Mouse (Mus musculus): ENCODE measurements around the gene E130208F15Rik. TPM values are rescaled to one million over a fixed set of nuclear protein-coding genes. Genes with fewer than 3 reads are reported as not detected.

Gene E130208F15Rik
- not detected for polyA plus RNA-seq (2017; shearing (Covaris generic))

GRCm38 (mm10) chr7:30321539-30322284 is at the start of gene E130208F15Rik:
TSS of gene E130208F15Rik (plus strand) at chr7:30321740.

DNA sequence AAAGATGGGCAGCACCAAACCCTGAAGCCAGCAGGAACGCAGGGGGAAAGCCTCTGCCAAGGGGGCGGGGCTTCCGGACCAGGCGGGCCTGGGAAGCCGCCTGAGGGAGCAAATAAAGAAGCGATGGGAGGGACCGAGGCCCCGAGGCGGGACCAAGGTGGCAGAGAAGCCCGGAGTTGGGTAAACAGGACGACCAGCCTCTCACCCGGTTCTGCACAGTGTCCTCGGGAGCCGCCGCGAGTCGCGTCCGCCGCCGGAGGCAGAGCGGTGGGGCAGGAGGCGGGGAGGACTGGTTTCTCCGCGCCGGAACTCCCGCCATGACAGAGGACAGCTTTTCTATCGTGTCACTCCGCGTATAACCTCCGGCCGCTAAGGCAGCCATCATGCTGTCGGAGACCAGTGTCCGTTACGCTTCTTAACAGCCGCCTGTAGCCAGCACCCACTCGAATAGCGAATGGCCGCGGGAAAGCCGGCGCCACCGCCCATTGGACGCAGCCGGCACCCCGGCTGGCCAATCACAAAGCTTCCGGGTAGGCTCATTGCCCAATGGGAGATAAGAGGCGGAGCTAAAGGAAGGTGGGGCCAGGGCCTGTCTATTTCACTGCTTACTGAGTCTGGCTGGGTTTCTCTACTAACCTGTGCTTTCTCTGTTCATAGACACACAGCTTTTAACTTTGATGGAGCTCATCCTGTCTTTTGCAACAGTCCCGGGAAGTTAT is 41.4 kb upstream of the E130208F15Rik start, which contains the start of the genes Thap8 and Wdr62:
TSS of gene Thap8 (plus strand) at position 144 of the 719 bp plus-strand sequence.
TSS of gene Wdr62 (minus strand) at position 469 of the 719 bp plus-strand sequence.

GRCm38 (mm10) chr7:30291215-30292131 is 30.1 kb upstream of the E130208F15Rik start, which contains the start of gene Clip3:
TSS of gene Clip3 (plus strand) at chr7:30291728.

GRCm38 (mm10) chr7:30308076-30309005 is 13.2 kb upstream of the E130208F15Rik start, which contains the start of gene Alkbh6:
TSS of gene Alkbh6 (plus strand) at chr7:30308717.

DNA sequence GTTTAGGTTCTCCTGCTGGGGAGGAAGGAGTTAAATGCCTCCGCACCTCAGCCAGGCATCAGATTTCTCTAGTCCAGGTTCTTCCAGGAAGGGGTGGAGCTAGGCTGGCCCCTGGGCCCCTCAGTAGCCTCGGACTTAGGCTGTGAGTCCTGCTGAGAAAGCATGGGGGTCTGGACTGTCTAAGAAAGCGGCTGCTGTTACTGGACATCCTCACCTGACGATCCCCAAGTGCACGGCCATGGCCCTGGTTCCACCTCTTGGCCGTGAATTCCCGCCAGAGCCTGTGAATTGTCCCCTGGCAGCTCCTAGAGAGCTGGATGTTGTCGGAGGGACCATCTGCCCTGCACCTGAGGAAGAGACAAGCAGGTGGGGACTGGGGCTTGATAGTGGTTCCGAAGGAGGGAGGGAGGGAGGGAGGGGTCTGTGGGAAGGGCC is 6.8 kb upstream of the E130208F15Rik start, which contains the start of gene Syne4:
TSS of gene Syne4 (plus strand) at position 87 of the 435 bp plus-strand sequence.

GRCm38 (mm10) chr7:30323795-30324194 is 2.3 kb downstream of the E130208F15Rik start, which contains the start of gene Sdhaf1:
TSS of gene Sdhaf1 (minus strand) at chr7:30323895.

GRCm38 (mm10) chr7:30362652-30363343 is 41.3 kb downstream of the E130208F15Rik start, which contains the start of gene Lrfn3:
TSS of gene Lrfn3 (minus strand) at chr7:30362772.

Other genes with a start within 250 kb of the E130208F15Rik start
- gene Zfp82, start 248.8 kb upstream of the E130208F15Rik start, polyA plus RNA-seq (2017; shearing (Covaris generic)), result 4.6 TPM
- gene Gm26920, start 231.3 kb upstream of the E130208F15Rik start, polyA plus RNA-seq (2017; shearing (Covaris generic)), result not detected
- gene Zfp566, start 231.2 kb upstream of the E130208F15Rik start, polyA plus RNA-seq (2017; shearing (Covaris generic)), result 8.9 TPM
- gene Zfp260, start 227.0 kb upstream of the E130208F15Rik start, polyA plus RNA-seq (2017; shearing (Covaris generic)), result 57.5 TPM
- 9.1 TPM for gene Zfp382, start 199.8 kb upstream of the E130208F15Rik start, polyA plus RNA-seq (2017; shearing (Covaris generic))
- gene Zfp146, start 152.0 kb upstream of the E130208F15Rik start, polyA plus RNA-seq (2017; shearing (Covaris generic)), result 26.4 TPM
- gene Cox7a1, start 137.6 kb upstream of the E130208F15Rik start, polyA plus RNA-seq (2017; shearing (Covaris generic)), result not detected
- gene Capns1, start 122.9 kb upstream of the E130208F15Rik start, polyA plus RNA-seq (2017; shearing (Covaris generic)), result 71.9 TPM
- 22.1 TPM for gene Polr2i, start 89.8 kb upstream of the E130208F15Rik start, polyA plus RNA-seq (2017; shearing (Covaris generic))
- 59.1 TPM for gene Tbcb, start 89.5 kb upstream of the E130208F15Rik start, polyA plus RNA-seq (2017; shearing (Covaris generic))
- not detected for gene Ovol3, start 86.0 kb upstream of the E130208F15Rik start, polyA plus RNA-seq (2017; shearing (Covaris generic))
- gene Thap8, start 41.6 kb upstream of the E130208F15Rik start, polyA plus RNA-seq (2017; shearing (Covaris generic)), result 0.37 TPM
- gene Wdr62, start 41.3 kb upstream of the E130208F15Rik start, polyA plus RNA-seq (2017; shearing (Covaris generic)), result 5.2 TPM
- gene Clip3, start 30.0 kb upstream of the E130208F15Rik start, polyA plus RNA-seq (2017; shearing (Covaris generic)), result 0.41 TPM
- 86.8 TPM for gene Alkbh6, start 13.0 kb upstream of the E130208F15Rik start, polyA plus RNA-seq (2017; shearing (Covaris generic))
- gene Syne4, start 6.9 kb upstream of the E130208F15Rik start, polyA plus RNA-seq (2017; shearing (Covaris generic)), result 5.9 TPM
- 20.6 TPM for gene Sdhaf1, start 2.2 kb downstream of the E130208F15Rik start, polyA plus RNA-seq (2017; shearing (Covaris generic))
- not detected for gene Lrfn3, start 41.0 kb downstream of the E130208F15Rik start, polyA plus RNA-seq (2017; shearing (Covaris generic))
- 2.8 TPM for gene Tyrobp, start 92.0 kb downstream of the E130208F15Rik start, polyA plus RNA-seq (2017; shearing (Covaris generic))
- gene Hcst, start 98.1 kb downstream of the E130208F15Rik start, polyA plus RNA-seq (2017; shearing (Covaris generic)), result 589 TPM
- gene Nfkbid, start 100.0 kb downstream of the E130208F15Rik start, polyA plus RNA-seq (2017; shearing (Covaris generic)), result 853 TPM
- 34.3 TPM for gene Aplp1, start 123.8 kb downstream of the E130208F15Rik start, polyA plus RNA-seq (2017; shearing (Covaris generic))
- gene Kirrel2, start 135.9 kb downstream of the E130208F15Rik start, polyA plus RNA-seq (2017; shearing (Covaris generic)), result 0.25 TPM
- gene Nphs1, start 136.6 kb downstream of the E130208F15Rik start, polyA plus RNA-seq (2017; shearing (Covaris generic)), result not detected
- not detected for gene Prodh2, start 171.9 kb downstream of the E130208F15Rik start, polyA plus RNA-seq (2017; shearing (Covaris generic))
- 1.0 TPM for gene Arhgap33, start 213.3 kb downstream of the E130208F15Rik start, polyA plus RNA-seq (2017; shearing (Covaris generic))
- 3.3 TPM for gene Hspb6, start 230.4 kb downstream of the E130208F15Rik start, polyA plus RNA-seq (2017; shearing (Covaris generic))
- 3.3 TPM for gene Proser3, start 230.6 kb downstream of the E130208F15Rik start, polyA plus RNA-seq (2017; shearing (Covaris generic))
- gene Lin37, start 238.1 kb downstream of the E130208F15Rik start, polyA plus RNA-seq (2017; shearing (Covaris generic)), result 48.0 TPM
- 84.8 TPM for gene U2af1l4, start 241.6 kb downstream of the E130208F15Rik start, polyA plus RNA-seq (2017; shearing (Covaris generic))
- gene Gm49396, start 241.6 kb downstream of the E130208F15Rik start, polyA plus RNA-seq (2017; shearing (Covaris generic)), result 57.8 TPM
- 137 TPM for gene Psenen, start 241.9 kb downstream of the E130208F15Rik start, polyA plus RNA-seq (2017; shearing (Covaris generic))
- 59.7 TPM for gene Igflr1, start 243.7 kb downstream of the E130208F15Rik start, polyA plus RNA-seq (2017; shearing (Covaris generic))

All from effector memory CD4-positive, alpha-beta T cell, adult 5 months (primary cell).